Mouse (Mus musculus): ENCODE measurements around the gene Btf3l4.

- TF ChIP-seq POLR2A (IDR thresholded peaks at IDR 0.05; ENCODE audit: insufficient read depth, low read length) = no peak
- TF ChIP-seq CTCF (IDR thresholded peaks at IDR 0.05; ENCODE audit: low read depth, low read length) = no peak
Observed at GRCm38 (mm10) chr4:108841920-108842578, 8.6 kb upstream of the Btf3l4 start.
